Mouse (Mus musculus): Measurements from ENCODE around the gene Flnb. TPM values are rescaled to one million over a fixed set of nuclear protein-coding genes. Genes with fewer than 3 reads are reported as not detected.

The Flnb gene
- total RNA-seq, 2 experiments from 2014 or later, result 20.7 to 44.9 TPM

GRCm38 (mm10) chr14:7858430-7858829 lies 40.7 kb downstream of the Flnb start:
- intact Hi-C loops (cut with DNase I), result no loop called here

DNA sequence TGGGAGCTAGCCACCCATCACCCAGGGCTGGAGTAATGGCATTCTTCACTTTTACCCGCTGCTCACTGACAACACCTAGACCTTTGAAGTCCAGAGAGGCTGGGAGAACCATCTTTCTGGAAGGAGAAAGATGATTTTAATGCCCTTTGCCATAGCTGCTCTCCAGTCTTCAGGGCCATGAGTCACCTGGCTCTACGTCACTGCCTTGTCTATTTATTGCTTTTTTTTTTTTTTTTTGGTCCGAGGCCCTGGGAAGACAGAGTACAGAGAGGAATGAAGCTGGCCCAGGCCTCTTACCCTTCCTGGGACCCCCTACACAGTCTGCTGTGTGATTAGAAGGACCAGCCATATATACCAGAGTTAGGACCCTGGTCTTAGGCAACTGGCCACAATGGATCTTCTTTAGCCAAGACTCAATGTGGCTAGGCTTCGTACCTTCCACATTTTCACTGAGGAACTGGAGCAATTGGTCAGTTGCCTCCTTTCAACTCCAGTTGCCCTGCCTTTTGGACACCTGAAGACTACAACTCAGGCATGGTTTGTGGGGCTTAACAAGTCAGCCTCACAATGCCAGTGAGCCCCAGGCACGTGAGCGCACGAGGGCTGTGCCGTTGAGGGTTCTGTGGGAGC lies 42.9 kb downstream of the Flnb start:
- intact Hi-C loops (cut with DNase I), result no loop called here
- DNase-seq (ENCODE audit: low spot score in 2 of 2), result no peak

More at GRCm38 (mm10) chr14:7858430-7858829, 40.7 kb downstream of the Flnb start:
- no peak for DNase-seq (ENCODE audit: low spot score in 2 of 2)

DNA sequence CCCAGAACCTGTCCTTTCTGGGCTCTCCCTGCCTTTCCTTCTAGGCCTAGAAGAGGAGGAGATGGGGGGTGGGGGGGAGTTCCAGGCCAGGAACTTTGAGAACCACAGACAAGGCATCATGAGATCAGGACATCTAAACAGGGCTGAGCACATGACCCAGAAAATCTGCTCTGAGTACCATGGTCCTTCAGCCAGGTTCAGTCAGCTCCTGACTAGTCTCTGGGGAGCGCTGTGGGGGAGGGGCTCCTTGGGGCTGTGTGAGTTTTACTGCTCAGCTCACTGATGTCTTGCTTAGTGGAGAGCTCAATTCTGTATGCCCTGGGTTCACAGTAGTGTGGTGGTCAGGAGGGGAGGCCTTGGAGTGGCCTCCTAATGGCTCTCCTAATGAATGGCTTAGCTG lies 43.5 kb downstream of the Flnb start:
- intact Hi-C loops (cut with DNase I), result no loop called here
- no peak for DNase-seq (ENCODE audit: low spot score in 2 of 2)

DNA sequence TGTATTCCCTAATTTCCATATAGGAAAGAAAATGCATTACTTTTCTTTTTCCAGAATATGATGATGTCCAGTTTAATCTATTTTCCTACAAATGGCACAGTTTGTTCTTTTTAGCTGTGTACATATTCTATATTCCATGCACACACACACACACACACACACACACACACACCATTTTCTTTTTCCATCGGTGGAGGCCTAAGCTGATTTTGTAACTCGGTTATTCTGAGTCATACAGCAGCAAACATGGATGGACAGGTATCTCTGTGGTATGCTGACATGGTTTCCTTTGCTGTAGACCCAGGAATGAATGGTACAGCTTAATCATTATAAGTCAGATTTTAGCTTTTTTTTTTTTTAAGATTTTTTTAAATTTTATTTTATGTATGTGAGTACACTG lies 44.5 kb downstream of the Flnb start:
- DNase-seq (ENCODE audit: low spot score in 2 of 2), result no peak
- intact Hi-C loops (cut with DNase I), result no loop called here

DNA sequence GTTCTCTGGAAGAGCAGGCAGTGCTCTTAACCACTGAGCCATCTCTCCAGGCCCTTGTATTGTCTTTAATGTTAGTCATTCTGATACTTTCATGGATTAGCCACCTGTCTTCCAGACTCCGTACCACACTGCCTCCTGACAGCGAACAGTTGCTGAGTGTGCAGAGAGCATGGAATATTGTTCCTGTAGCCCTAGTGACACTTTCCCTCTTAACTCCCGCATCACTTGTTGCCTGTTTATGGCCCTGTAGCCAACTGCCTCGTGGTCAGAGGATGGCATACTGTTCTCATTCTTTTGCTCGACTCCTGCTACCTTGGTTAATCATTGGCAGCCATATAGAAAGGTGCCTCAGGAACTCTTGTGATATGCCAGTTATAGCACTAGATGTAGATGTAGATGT lies 45.4 kb downstream of the Flnb start:
- no peak for DNase-seq (ENCODE audit: low spot score in 2 of 2)

GRCm38 (mm10) chr14:7863871-7864505 lies 46.2 kb downstream of the Flnb start:
- intact Hi-C loops (cut with DNase I), result no loop called here
- no peak for DNase-seq (ENCODE audit: low spot score in 2 of 2)

More for the DNA sequence above, 45.4 kb downstream of the Flnb start:
- intact Hi-C loops (cut with DNase I), result no loop called here

GRCm38 (mm10) chr14:7864506-7864899 lies 46.7 kb downstream of the Flnb start:
- DNase-seq (ENCODE audit: low spot score in 2 of 2), result no peak
- intact Hi-C loops (cut with DNase I), result no loop called here

GRCm38 (mm10) chr14:7867224-7867623 lies 49.5 kb downstream of the Flnb start:
- intact Hi-C loops (cut with DNase I), result no loop called here

DNA sequence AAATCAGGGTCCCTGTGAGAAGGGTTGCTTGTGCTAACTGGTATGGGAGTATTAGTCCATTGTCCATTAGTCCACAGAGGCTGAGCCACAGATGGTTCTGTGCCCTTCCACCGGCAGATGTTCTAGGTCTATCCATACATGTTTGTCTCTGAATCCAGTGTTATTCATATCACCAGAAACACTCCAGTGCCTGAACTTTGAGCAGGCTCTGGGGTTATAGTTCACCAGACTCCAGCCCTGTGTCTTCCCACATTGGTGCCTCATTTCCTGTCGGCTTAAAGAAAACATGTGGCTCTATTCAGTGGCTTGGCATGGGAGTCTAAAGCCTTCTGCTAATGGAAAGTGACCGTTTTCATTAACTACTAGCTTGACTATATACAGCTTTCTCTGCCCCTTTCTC lies 50.1 kb downstream of the Flnb start:
- DNase-seq (ENCODE audit: low spot score in 2 of 2), result no peak
- intact Hi-C loops (cut with DNase I), result no loop called here

More at GRCm38 (mm10) chr14:7867224-7867623, 49.5 kb downstream of the Flnb start:
- DNase-seq (ENCODE audit: low spot score in 2 of 2), result no peak

DNA sequence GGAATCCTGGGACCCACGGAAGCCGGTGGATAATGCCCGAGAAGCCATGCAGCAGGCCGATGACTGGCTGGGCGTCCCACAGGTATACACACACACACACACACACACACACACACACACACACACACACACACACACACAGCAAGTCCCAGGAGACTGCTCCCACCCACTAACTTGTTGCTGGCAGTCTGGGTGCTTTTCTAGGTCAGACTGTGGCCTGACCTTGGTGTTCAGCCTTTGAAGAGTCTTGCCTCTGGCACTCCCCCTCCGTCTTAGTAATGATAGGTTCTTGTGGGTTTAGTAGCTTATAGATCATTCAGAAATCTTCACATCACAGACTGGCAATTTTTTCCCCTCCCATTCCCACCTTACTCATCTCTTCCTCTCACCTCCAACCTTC lies 52.0 kb downstream of the Flnb start:
- DNase-seq (ENCODE audit: low spot score in 2 of 2), result no peak
- intact Hi-C loops (cut with DNase I), result no loop called here

DNA sequence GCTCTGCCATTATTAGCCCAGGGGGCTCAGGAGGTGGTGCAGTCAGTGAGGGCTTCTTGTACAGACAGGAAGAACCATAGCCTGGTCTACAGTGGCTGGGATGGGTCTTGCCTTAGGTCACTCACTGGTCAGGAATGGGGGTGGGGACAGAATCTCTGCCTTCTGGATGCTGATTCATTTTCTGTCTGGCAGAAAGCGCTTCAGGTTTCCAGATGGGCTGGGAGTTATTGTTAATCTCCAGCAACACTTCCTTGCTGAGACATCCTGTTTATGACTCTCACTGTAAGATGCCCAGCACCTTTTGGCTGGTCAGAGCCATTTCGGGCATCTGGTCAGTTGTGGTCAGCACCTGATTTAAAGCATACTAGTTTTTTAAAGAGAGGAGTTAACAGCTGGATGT lies 55.8 kb downstream of the Flnb start:
- intact Hi-C loops (cut with DNase I), result no loop called here

DNA sequence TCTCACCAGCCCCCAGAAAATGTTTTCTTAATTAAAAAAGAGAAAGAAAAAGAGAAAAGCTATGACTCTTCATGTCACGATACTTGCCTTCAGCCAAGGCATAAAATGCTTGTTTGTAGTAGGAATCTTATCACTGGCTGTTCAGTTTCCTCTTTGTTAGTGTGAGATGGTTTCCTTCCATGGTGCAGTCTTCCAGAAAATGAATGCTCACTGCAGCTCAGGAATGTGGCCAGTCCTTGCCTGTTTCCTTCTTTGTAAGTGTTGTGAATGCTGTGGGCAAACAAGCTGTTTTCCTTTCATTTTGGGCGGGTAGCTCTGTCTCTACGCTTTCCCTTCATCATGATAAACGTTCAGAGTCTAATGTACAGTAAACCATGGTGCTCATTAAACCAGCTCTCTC lies 56.7 kb downstream of the Flnb start:
- intact Hi-C loops (cut with DNase I), result no loop called here
- no peak for DNase-seq (ENCODE audit: low spot score in 2 of 2)

More for the DNA sequence above, 55.8 kb downstream of the Flnb start:
- no peak for DNase-seq (ENCODE audit: low spot score in 2 of 2)

GRCm38 (mm10) chr14:7877957-7878356 lies 60.2 kb downstream of the Flnb start:
- no peak for DNase-seq (ENCODE audit: low spot score in 2 of 2)
- intact Hi-C loops (cut with DNase I), result no loop called here

DNA sequence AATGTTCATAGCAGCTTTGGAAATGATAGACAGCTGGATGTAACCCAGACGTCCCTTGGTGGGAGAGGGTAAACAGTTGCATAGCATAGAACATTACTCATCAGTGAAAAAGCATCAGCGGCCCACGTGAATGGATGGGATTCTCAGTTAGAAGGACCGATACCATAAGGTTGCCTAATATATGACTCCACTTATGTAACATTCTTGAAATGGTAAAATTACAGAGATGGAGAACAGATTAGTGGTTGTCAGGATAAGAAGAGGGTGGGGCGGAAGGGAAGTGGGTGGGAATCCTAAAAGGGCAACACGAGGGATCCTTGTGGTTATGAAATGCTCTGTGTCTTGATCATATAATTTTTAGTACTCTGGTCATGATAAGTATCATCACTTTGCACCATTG lies 62.6 kb downstream of the Flnb start:
- DNase-seq (ENCODE audit: low spot score in 2 of 2), result no peak
- intact Hi-C loops (cut with DNase I), result loop anchor here (10.0 kb wide), 1 partner anchor 66 kb away; the partner anchor contains the start of gene Flnb

DNA sequence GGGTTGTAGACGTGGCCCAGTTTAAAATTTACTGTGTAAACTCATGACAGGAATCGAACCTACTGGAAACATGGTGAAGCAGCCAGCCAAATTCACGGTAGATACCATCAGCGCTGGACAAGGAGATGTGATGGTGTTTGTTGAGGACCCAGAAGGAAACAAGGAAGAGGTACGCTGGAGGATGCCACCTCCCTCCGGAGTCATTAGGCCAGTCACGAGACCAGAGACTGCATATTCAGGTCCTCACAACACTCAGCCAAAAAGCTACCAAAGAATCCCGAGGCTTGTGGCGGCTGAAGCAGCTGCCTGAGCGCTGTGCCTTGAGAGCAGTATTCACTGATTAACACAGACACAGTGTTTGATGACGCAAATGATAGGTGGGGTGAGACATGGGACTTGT lies 63.8 kb downstream of the Flnb start:
- DNase-seq (ENCODE audit: low spot score in 2 of 2), result no peak
- intact Hi-C loops (cut with DNase I), result loop anchor here (10.0 kb wide), 1 partner anchor 67 kb away; the partner anchor contains the start of gene Flnb

DNA sequence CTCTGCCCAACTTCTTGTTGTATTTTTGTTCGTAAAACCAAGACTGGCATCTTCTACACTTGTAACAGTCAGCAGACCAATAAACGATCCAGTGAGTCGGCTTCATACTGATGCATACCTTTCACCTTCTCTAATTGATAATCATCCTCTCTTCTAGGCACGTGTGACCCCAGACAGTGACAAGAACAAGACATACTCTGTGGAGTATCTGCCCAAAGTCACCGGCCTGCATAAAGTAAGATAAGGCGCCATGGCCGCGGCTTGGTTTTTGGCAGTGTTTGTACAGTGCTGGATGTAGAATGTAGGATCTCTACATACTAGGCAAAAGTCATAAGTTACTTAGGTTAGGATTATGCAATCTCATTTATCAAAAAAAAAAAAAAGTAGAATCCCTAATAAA lies 64.3 kb downstream of the Flnb start:
- DNase-seq (ENCODE audit: low spot score in 2 of 2), result no peak
- intact Hi-C loops (cut with DNase I), result loop anchor here (10.0 kb wide), 1 partner anchor 67 kb away; the partner anchor contains the start of gene Flnb

DNA sequence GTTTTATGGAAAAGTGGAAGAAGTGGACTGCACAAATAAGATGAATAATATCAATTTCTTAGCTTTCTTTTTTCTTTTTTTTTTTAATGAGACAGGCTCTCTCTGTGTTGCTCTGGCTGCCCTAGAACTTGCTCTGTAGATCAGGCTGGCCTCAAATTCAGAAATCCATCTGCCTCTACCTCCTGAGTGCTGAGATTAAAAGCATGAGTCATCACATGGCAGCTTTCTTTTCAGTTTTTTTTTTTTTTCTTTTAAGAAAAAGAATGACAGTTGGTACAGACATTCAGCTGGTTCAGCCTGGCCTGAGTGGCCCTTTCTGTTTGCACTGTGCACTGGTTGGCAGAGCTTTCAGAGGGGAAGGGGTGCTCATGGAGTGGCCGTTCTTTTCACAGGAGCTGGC lies 66.4 kb downstream of the Flnb start:
- DNase-seq (ENCODE audit: low spot score in 2 of 2), result no peak
- intact Hi-C loops (cut with DNase I), result loop anchor here (10.0 kb wide), 1 partner anchor 69 kb away; the partner anchor contains the start of gene Flnb

DNA sequence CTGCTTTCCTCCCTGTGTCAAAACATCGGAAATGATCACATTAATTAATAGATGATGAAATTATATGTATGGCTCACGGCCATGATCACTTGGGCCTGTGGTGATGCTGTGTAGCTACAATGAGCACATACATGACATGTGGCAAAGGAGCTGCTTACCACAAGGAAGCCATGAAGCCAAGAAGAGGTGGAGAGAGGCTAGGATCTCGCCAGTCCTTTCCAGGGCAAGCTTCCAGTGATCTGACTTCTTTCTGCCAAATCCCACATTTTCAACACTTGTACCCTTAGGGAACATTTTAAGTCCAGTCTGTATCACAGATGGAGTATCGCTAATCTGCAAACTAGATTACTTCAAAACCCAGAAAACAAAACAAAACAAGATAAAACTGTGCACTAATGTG lies 67.1 kb downstream of the Flnb start:
- no peak for DNase-seq (ENCODE audit: low spot score in 2 of 2)
- intact Hi-C loops (cut with DNase I), result loop anchor here (5.0 to 10.0 kb wide), 2 partner anchors 43 to 70 kb away; partner anchors contain the start of gene Flnb

DNA sequence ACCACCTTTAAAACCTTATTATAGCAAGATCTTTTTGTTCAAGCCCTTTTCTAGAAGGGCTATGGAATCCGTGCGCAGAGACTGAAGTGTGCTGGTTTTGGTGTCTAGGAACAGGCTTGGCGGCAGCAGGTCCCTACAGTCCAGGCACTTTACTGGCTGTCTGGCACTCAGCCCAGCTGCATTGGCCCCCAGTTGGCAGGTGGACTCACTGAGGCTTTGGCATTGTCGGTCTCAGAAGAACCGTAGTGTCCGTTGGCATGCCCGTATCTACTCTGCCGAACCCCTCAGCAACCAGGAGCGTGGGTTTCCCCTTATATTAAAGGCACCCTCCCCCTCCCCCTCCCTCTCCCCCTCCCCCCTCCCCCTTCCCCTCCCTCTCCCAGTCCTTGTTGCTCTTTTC lies 67.8 kb downstream of the Flnb start:
- intact Hi-C loops (cut with DNase I), result loop anchor here (5.0 to 10.0 kb wide), 2 partner anchors 43 to 71 kb away; partner anchors contain the start of gene Flnb

DNA sequence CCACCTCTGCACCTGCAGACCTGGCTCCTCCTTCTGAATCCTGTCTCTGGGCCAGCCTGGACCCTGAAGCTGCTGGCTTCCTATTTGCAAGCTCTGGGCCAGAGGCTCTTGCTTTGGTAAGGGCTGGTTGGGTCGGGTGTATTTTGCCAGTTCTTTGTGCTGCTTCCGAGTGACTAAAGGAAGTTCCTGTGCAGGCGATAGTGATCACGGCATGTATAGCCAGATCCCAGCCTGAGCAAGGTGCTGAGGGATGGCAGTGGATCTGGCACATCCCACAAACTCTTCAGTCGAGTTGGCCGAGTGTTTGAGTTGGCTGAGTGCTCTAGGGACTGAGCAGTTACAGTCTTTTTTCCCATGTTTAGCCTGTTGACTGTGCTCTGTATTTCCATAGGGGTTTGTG lies 68.3 kb downstream of the Flnb start:
- intact Hi-C loops (cut with DNase I), result loop anchor here (5.0 to 10.0 kb wide), 2 partner anchors 44 to 71 kb away; partner anchors contain the start of gene Flnb
- DNase-seq (ENCODE audit: low spot score in 2 of 2), result no peak

More for the DNA sequence above, 67.8 kb downstream of the Flnb start:
- DNase-seq (ENCODE audit: low spot score in 2 of 2), result no peak

DNA sequence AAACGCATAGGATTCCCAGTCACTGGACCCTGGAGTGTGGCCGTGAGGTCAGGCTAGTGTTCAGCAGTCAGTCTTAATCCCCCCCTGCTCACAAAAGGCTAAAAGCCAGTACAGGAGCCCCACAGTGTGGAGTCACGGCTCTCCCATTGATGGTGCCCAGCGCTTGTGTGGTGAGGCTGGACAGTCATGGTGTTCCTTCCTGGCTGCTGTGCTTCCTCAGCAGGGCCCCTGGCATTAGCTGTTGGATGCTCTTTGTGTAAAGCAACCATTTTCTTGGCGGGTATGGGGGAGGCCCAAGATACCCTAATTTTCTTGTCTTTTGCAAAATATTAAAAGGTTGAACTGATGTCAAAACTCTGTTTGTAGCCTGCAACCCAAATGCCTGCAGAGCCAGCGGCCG lies 69.4 kb downstream of the Flnb start:
- DNase-seq (ENCODE audit: low spot score in 2 of 2), result no peak
- intact Hi-C loops (cut with DNase I), result loop anchor here (5.0 to 10.0 kb wide), 2 partner anchors 45 to 72 kb away; partner anchors contain the start of gene Flnb
